Mouse (Mus musculus): ENCODE results near the gene Plcl1.

The Plcl1 gene

GRCm38 (mm10) chr1:55612759-55613328, 207.1 kb downstream of the Plcl1 start:
- DNase-seq (ENCODE audit: low read depth, low spot score): no peak

- DNase-seq (ENCODE audit: low read depth, low spot score): no peak
These were observed 212.1 kb downstream of the Plcl1 start for GRCm38 (mm10) chr1:55617857-55618256.

- no peak for DNase-seq (ENCODE audit: low read depth, low spot score)
These were observed 213.0 kb downstream of the Plcl1 start for GRCm38 (mm10) chr1:55618617-55619286.

GRCm38 (mm10) chr1:55631496-55631895, 225.8 kb downstream of the Plcl1 start:
- DNase-seq (ENCODE audit: low read depth, low spot score): no peak

GRCm38 (mm10) chr1:55632024-55632423, 226.3 kb downstream of the Plcl1 start:
- no peak for DNase-seq (ENCODE audit: low read depth, low spot score)

- DNase-seq (ENCODE audit: low read depth, low spot score): no peak
These were observed 227.6 kb downstream of the Plcl1 start for GRCm38 (mm10) chr1:55633326-55633725.

GRCm38 (mm10) chr1:55659518-55660210, 253.9 kb downstream of the Plcl1 start:
- DNase-seq (ENCODE audit: low read depth, low spot score): no peak

- DNase-seq (ENCODE audit: low read depth, low spot score): no peak
These were observed 255.7 kb downstream of the Plcl1 start for GRCm38 (mm10) chr1:55661381-55661780.

- DNase-seq (ENCODE audit: low read depth, low spot score): no peak
These were observed 259.6 kb downstream of the Plcl1 start for GRCm38 (mm10) chr1:55665137-55665827.

GRCm38 (mm10) chr1:55665828-55666673, 260.3 kb downstream of the Plcl1 start:
- DNase-seq (ENCODE audit: low read depth, low spot score): no peak

- no peak for DNase-seq (ENCODE audit: low read depth, low spot score)
These were observed 261.1 kb downstream of the Plcl1 start for GRCm38 (mm10) chr1:55666798-55667197.

GRCm38 (mm10) chr1:55668622-55669237, 263.0 kb downstream of the Plcl1 start:
- no peak for DNase-seq (ENCODE audit: low read depth, low spot score)

GRCm38 (mm10) chr1:55682676-55683075, 277.0 kb downstream of the Plcl1 start:
- DNase-seq (ENCODE audit: low read depth, low spot score): no peak

- no peak for DNase-seq (ENCODE audit: low read depth, low spot score)
These were observed 280.5 kb downstream of the Plcl1 start for GRCm38 (mm10) chr1:55686261-55686660.

- no peak for DNase-seq (ENCODE audit: low read depth, low spot score)
These were observed 288.0 kb downstream of the Plcl1 start for GRCm38 (mm10) chr1:55693636-55694220.

GRCm38 (mm10) chr1:55696206-55696605, 290.5 kb downstream of the Plcl1 start:
- DNase-seq (ENCODE audit: low read depth, low spot score): no peak

- no peak for DNase-seq (ENCODE audit: low read depth, low spot score)
These were observed 293.8 kb downstream of the Plcl1 start for GRCm38 (mm10) chr1:55699393-55699970.

GRCm38 (mm10) chr1:55700016-55700415, 294.3 kb downstream of the Plcl1 start:
- DNase-seq (ENCODE audit: low read depth, low spot score): no peak

GRCm38 (mm10) chr1:55700726-55701125, 295.0 kb downstream of the Plcl1 start:
- DNase-seq (ENCODE audit: low read depth, low spot score): no peak

GRCm38 (mm10) chr1:55701601-55702000, 295.9 kb downstream of the Plcl1 start:
- no peak for DNase-seq (ENCODE audit: low read depth, low spot score)
